In genomic region chr3:89558972-89559910, GRCm38 (mm10) we compare ENCODE assay signal across 14 mouse cellular contexts. TPM values are rescaled to one million over a fixed set of nuclear protein-coding genes. Genes with fewer than 3 reads are reported as not detected.
A peak's percentile ranks its signal among the peaks of the same experiment; 100 is the strongest.
DNase-seq lines count a peak whose midpoint lies in the region; ATAC-seq lines count a peak whose summit lies in the region.
"Had no signal": no experiment of that assay in that cellular context is flagged by ENCODE, and none has a peak within 500 bp of the region (broad histone marks: within the 10 kb centered on the region; RNA-seq: fewer than 3 reads in every experiment).

No protein-coding gene starts in this region.

- peak; percentile 76; the same call in 1 of the 2 replicates for ATAC-seq in forebrain, embryonic 11.5 days (replicated peaks; ENCODE audit: low FRiP score)
- no peak for ATAC-seq in midbrain, embryonic 14.5 days (ENCODE audit: low FRiP score, low TSS enrichment)
- ATAC-seq in erythroid progenitor cell, adult 5-6 weeks (replicated peaks; ENCODE audit: low FRiP score, poor library complexity, severe bottlenecking) = no peak

- peaks cover 3% of the 10 kb centered on the region; the same call in 1 of the 2 replicates for H3K4me1 ChIP-seq in forebrain, embryonic 11.5 days (replicated peaks; ENCODE audit: control insufficient read depth, insufficient read depth, low read length)
- peaks cover 16% of the 10 kb centered on the region for H3K4me1 ChIP-seq in midbrain, embryonic 14.5 days (ENCODE audit: control insufficient read depth, insufficient read depth, low read length)

- 55% methylated on average over 15 of the region's 15 CpGs for WGBS in forebrain, embryonic 11.5 days
- 55% methylated on average over 15 of the region's 15 CpGs for WGBS in midbrain, embryonic 14.5 days

- no peak overlapping the region for H3K27ac ChIP-seq in forebrain, embryonic 11.5 days (ENCODE audit: low read depth, low read length)
- peak overlapping the region; percentile 56 for H3K27ac ChIP-seq in midbrain, embryonic 14.5 days (replicated peaks; ENCODE audit: low read depth, low read length)
- H3K27ac ChIP-seq: left cerebral cortex, adult 2 months had no signal

- no peaks in the 10 kb centered on the region for H3K27me3 ChIP-seq in forebrain, embryonic 11.5 days (ENCODE audit: control insufficient read depth, insufficient read depth, low read length)
- H3K27me3 ChIP-seq in midbrain, embryonic 14.5 days (ENCODE audit: control insufficient read depth, insufficient read depth, low read length) = no peaks in the 10 kb centered on the region

- peak; percentile 21 to 25 for DNase-seq in left cerebral cortex, postnatal 14 days (ENCODE audit: low spot score in 2 of 2)
- DNase-seq in left cerebral cortex, adult 9 months (ENCODE audit: low spot score in 2 of 2) = no peak
- DNase-seq in brain, adult 2 months (ENCODE audit: low read depth, low spot score) = peak; percentile 18
- DNase-seq in forebrain, embryonic 11.5 days (ENCODE audit: low spot score) = no peak
- peak; percentile 62 for DNase-seq in midbrain, embryonic 14.5 days
- no peak for DNase-seq in thymus, adult 18-20 months
- DNase-seq: adrenal gland, postnatal 10 days; heart, adult 11 months; heart, postnatal 14 days; kidney, adult 9 months; right cerebral cortex, postnatal 25 days had no signal

- H3K36me3 ChIP-seq in forebrain, embryonic 11.5 days (ENCODE audit: control insufficient read depth, insufficient read depth, low read length) = no peaks in the 10 kb centered on the region
- H3K36me3 ChIP-seq in midbrain, embryonic 14.5 days (ENCODE audit: control insufficient read depth, insufficient read depth, low read length) = no peaks in the 10 kb centered on the region

- intact Hi-C loops in left cerebral cortex, postnatal 14 days (cut with DNase I) = no loop called here

- no peaks in the 10 kb centered on the region for H3K9me3 ChIP-seq in forebrain, embryonic 11.5 days (ENCODE audit: control insufficient read depth, low read length)
- no peaks in the 10 kb centered on the region for H3K9me3 ChIP-seq in midbrain, embryonic 14.5 days (ENCODE audit: control insufficient read depth, low read length)

- H3K4me2 ChIP-seq in forebrain, embryonic 11.5 days (ENCODE audit: low read depth, low read length, severe bottlenecking) = no peak overlapping the region
- H3K4me2 ChIP-seq in midbrain, embryonic 14.5 days (ENCODE audit: low read length) = no peak overlapping the region

- no peak overlapping the region for H3K9ac ChIP-seq in forebrain, embryonic 11.5 days (ENCODE audit: low read length)
- no peak overlapping the region for H3K9ac ChIP-seq in midbrain, embryonic 14.5 days (replicated peaks; ENCODE audit: low read length)

- no peak overlapping the region for H3K4me3 ChIP-seq in forebrain, embryonic 11.5 days (ENCODE audit: low read depth, low read length)
- no peak overlapping the region for H3K4me3 ChIP-seq in midbrain, embryonic 14.5 days (replicated peaks; ENCODE audit: low read depth, low read length)
- H3K4me3 ChIP-seq: left cerebral cortex, adult 2 months; myocyte had no signal

RNA-seq across cellular contexts. Expression of gene Kcnn3, which starts 39.3 kb away (rescaled TPM):
- 10 to 100 TPM; 21.7 to 22.3 TPM for total RNA-seq in left cerebral cortex, postnatal 14 days (2021)
- polyA plus RNA-seq in forebrain, embryonic 11.5 days (2014; fragmentation: Nextera tagmentation; extraction: Ambion mirVana) = 1.3 and 1.8 TPM in 2 replicates
- polyA plus RNA-seq in midbrain, embryonic 14.5 days (2014; fragmentation: Nextera tagmentation; extraction: Ambion mirVana) = 5.3 and 6.4 TPM in 2 replicates
- total RNA-seq in erythroid progenitor cell, adult 5-6 weeks (2015; ENCODE audit: low replicate concordance) = not detected in 2 replicates
- total RNA-seq in erythroid progenitor cell, adult 5-6 weeks (2017; ENCODE audit: low replicate concordance) = not detected in 2 replicates

Comparison
In these comparisons a context has a peak if more than half of its experiments do, and no peak if none do; other contexts are left out.
1. DNase-seq: peak in left cerebral cortex, postnatal 14 days (2 of 2), brain, adult 2 months (single experiment) and midbrain, embryonic 14.5 days (single experiment); none in left cerebral cortex, adult 9 months (0 of 2), forebrain, embryonic 11.5 days (single experiment) and thymus, adult 18-20 months (0 of 2).
2. RNA of gene Kcnn3, which starts 39.3 kb away (total RNA-seq): 21.7 to 22.3 TPM in left cerebral cortex, postnatal 14 days; not detected in erythroid progenitor cell, adult 5-6 weeks; every median in the first group is over 10 times any median in the second.